Mouse (Mus musculus): ENCODE results near the gene Smchd1. TPM values are rescaled to one million over a fixed set of nuclear protein-coding genes. Genes with fewer than 3 reads are reported as not detected.
"Not testable (repeated sequence)": the region's sequence is repeated elsewhere in the genome, so short reads cannot be mapped to it uniquely, and the experiment has no call there.

Gene Smchd1
- polyA plus RNA-seq, 1 experiment from 2014 or later, result 64.3 TPM

- no peaks in the 10 kb centered on the region for H3K9me3 ChIP-seq (ENCODE audit: control insufficient read depth, low read length)
- no peaks in the 10 kb centered on the region for H3K4me1 ChIP-seq (replicated peaks; ENCODE audit: control insufficient read depth, insufficient read depth, low read length)
- H3K9ac ChIP-seq, result no peak overlapping the region
- DNase-seq (ENCODE audit: low spot score), result no peak
- no peak overlapping the region for H3K27ac ChIP-seq
- WGBS, result 89% methylated on average over 3 of the region's 3 CpGs
- H3K27me3 ChIP-seq (ENCODE audit: control insufficient read depth, insufficient read depth, low read length), result no peaks in the 10 kb centered on the region
- ATAC-seq (ENCODE audit: low FRiP score), result no peak
- peaks cover 31% of the 10 kb centered on the region for H3K36me3 ChIP-seq (replicated peaks; ENCODE audit: control insufficient read depth, insufficient read depth)
- H3K4me2 ChIP-seq (replicated peaks), result no peak overlapping the region
- no peak overlapping the region for H3K4me3 ChIP-seq (replicated peaks; ENCODE audit: low read length)
Observed at GRCm38 (mm10) chr17:71460312-71460711, 14.8 kb downstream of the Smchd1 start.

DNA sequence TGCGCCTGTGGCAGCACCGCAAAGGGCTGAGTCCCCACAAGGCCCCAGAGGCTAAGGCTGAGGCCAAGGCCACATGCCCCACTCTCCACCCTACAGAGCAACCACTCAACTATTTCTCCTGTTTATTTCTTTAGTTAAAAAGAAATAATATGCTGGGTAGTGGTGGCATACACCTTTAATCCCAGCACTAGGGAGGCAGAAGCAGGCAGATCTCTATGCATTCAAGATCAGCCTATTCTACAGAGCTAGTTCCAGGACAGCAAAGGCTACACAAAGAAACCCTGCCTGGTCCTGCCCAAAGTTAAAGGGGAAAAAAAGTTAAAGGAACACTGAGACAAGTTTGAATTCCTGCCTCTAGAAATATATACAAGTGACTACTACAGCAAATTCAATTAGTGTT lies 15.3 kb downstream of the Smchd1 start, which contains the start of gene Gm4707:
Gene Gm4707 (minus strand): TSS at position 101 of the 400 bp plus-strand sequence.
- Histone ChIP-seq H3K4me1 (replicated peaks; ENCODE audit: control insufficient read depth, insufficient read depth, low read length) (no peaks in the 10 kb centered on the region), H3K27ac (no peak within 1 kb of the TSS), H3K27me3 (ENCODE audit: control insufficient read depth, insufficient read depth, low read length) (no peaks in the 10 kb centered on the region), H3K36me3 (replicated peaks; ENCODE audit: control insufficient read depth, insufficient read depth) (peaks cover 36% of the 10 kb centered on the region), H3K4me3 (replicated peaks; ENCODE audit: low read length) (no peak within 1 kb of the TSS), H3K9me3 (ENCODE audit: control insufficient read depth, low read length) (no peaks in the 10 kb centered on the region), H3K9ac (no peak within 1 kb of the TSS), H3K4me2 (replicated peaks) (no peak within 1 kb of the TSS)
- 98% methylated on average over 2 of the region's 2 CpGs for WGBS
- DNase-seq (ENCODE audit: low spot score) (no peak), ATAC-seq (ENCODE audit: low FRiP score) (no peak)

DNA sequence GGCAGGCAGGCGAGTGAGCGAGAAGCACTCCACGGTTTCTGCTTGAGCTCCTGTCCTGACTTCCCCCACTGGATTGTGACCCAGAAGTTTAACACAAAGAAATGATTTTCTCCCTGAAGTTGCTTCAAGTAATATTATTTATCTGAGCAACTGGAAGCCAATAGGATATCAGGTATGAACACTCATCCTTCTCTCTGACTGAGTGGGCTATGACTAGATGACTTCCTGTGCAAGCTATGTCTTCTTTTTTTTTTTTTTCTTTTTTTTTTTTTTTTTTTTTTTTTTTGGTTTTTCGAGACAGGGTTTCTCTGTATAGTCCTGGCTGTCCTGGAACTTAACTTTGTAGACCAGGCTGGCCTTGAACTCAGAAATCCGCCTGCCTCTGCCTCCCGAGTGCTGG lies 17.8 kb downstream of the Smchd1 start:
- H3K4me2 ChIP-seq (replicated peaks); H3K4me1 ChIP-seq (replicated peaks; ENCODE audit: control insufficient read depth, insufficient read depth, low read length); H3K4me3 ChIP-seq (replicated peaks; ENCODE audit: low read length); ATAC-seq (ENCODE audit: low FRiP score); DNase-seq (ENCODE audit: low spot score); H3K27me3 ChIP-seq (ENCODE audit: control insufficient read depth, insufficient read depth, low read length); H3K9me3 ChIP-seq (ENCODE audit: control insufficient read depth, low read length); H3K9ac ChIP-seq; H3K27ac ChIP-seq: not testable (repeated sequence)
- peaks cover 43% of the 10 kb centered on the region for H3K36me3 ChIP-seq (replicated peaks; ENCODE audit: control insufficient read depth, insufficient read depth)
- WGBS, result 95% methylated on average over 6 of the region's 6 CpGs

DNA sequence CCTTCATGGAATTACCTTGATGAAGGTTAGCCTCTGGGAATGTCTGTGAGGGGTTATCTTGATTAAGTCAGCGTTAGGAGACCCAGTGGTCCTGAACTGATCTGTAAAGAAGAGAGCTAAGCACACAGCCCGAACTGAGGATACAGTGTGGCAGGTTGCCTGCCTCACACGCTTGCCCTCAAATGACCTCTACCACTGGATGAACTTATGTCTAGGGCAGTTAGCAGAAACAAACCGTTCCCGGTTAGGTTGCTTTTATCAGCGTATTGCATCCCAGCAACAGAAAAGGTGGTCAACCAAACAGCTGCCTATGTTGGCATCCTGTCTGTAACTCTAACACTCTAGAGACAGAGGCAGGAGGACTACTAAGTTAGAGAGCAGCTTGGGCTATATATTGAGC lies 30.0 kb downstream of the Smchd1 start:
- ATAC-seq (ENCODE audit: low FRiP score) (no peak), DNase-seq (ENCODE audit: low spot score) (no peak)
- no peak overlapping the region for H3K4me3 ChIP-seq (replicated peaks; ENCODE audit: low read length)
- H3K27me3 ChIP-seq (ENCODE audit: control insufficient read depth, insufficient read depth, low read length), result no peaks in the 10 kb centered on the region
- H3K4me1 ChIP-seq (replicated peaks; ENCODE audit: control insufficient read depth, insufficient read depth, low read length), result no peaks in the 10 kb centered on the region
- no peak overlapping the region for H3K27ac ChIP-seq
- WGBS, result 98% methylated on average over 6 of the region's 6 CpGs
- peaks cover 35% of the 10 kb centered on the region for H3K36me3 ChIP-seq (replicated peaks; ENCODE audit: control insufficient read depth, insufficient read depth)
- H3K9ac ChIP-seq, result no peak overlapping the region
- H3K4me2 ChIP-seq (replicated peaks), result no peak overlapping the region
- no peaks in the 10 kb centered on the region for H3K9me3 ChIP-seq (ENCODE audit: control insufficient read depth, low read length)

GRCm38 (mm10) chr17:71444718-71445117 lies 30.4 kb downstream of the Smchd1 start:
- Histone ChIP-seq H3K9me3 (ENCODE audit: control insufficient read depth, low read length) (no peaks in the 10 kb centered on the region), H3K36me3 (replicated peaks; ENCODE audit: control insufficient read depth, insufficient read depth) (peaks cover 35% of the 10 kb centered on the region), H3K27me3 (ENCODE audit: control insufficient read depth, insufficient read depth, low read length) (no peaks in the 10 kb centered on the region), H3K9ac (no peak overlapping the region), H3K4me1 (replicated peaks; ENCODE audit: control insufficient read depth, insufficient read depth, low read length) (no peaks in the 10 kb centered on the region), H3K4me2 (replicated peaks) (no peak overlapping the region), H3K4me3 (replicated peaks; ENCODE audit: low read length) (no peak overlapping the region), H3K27ac (no peak overlapping the region)
- DNase-seq (ENCODE audit: low spot score) (no peak), ATAC-seq (ENCODE audit: low FRiP score) (no peak)
- WGBS, result 86% methylated on average over 2 of the region's 2 CpGs

DNA sequence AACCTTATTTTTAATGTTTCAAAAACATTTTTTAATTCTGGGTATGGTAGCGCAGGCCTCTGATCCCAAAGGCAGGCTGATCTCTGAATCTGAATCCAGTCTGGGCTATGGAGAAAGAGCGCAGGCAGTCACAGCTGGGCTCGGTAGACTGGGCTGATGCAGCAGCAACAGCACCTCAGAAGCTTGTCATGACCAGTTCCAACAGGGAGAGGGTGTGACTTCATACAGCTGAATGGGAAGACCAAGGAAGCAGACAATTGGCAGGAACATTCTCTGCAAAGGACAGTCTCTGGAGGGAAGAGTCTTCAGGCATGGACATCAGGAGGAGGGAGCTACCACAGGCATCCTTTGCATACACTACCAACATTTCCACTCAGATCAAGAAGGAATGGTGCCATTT lies 31.0 kb downstream of the Smchd1 start:
- no peak overlapping the region for H3K27ac ChIP-seq
- H3K9ac ChIP-seq, result no peak overlapping the region
- H3K4me2 ChIP-seq (replicated peaks), result no peak overlapping the region
- no peak overlapping the region for H3K4me3 ChIP-seq (replicated peaks; ENCODE audit: low read length)
- ATAC-seq (ENCODE audit: low FRiP score) (no peak), DNase-seq (ENCODE audit: low spot score) (no peak)
- peaks cover 35% of the 10 kb centered on the region for H3K36me3 ChIP-seq (replicated peaks; ENCODE audit: control insufficient read depth, insufficient read depth)
- no peaks in the 10 kb centered on the region for H3K27me3 ChIP-seq (ENCODE audit: control insufficient read depth, insufficient read depth, low read length)
- no peaks in the 10 kb centered on the region for H3K9me3 ChIP-seq (ENCODE audit: control insufficient read depth, low read length)
- H3K4me1 ChIP-seq (replicated peaks; ENCODE audit: control insufficient read depth, insufficient read depth, low read length), result no peaks in the 10 kb centered on the region
- 94% methylated on average over 3 of the region's 3 CpGs for whole genome bisulfite sequencing

- no peak overlapping the region for H3K4me3 ChIP-seq (replicated peaks; ENCODE audit: low read length)
- H3K36me3 ChIP-seq (replicated peaks; ENCODE audit: control insufficient read depth, insufficient read depth), result peaks cover 35% of the 10 kb centered on the region
- no peak overlapping the region for H3K9ac ChIP-seq
- DNase-seq (ENCODE audit: low spot score) (no peak), ATAC-seq (ENCODE audit: low FRiP score) (no peak)
- no peaks in the 10 kb centered on the region for H3K27me3 ChIP-seq (ENCODE audit: control insufficient read depth, insufficient read depth, low read length)
- H3K27ac ChIP-seq, result no peak overlapping the region
- H3K4me2 ChIP-seq (replicated peaks), result no peak overlapping the region
- 89% methylated on average over 6 of the region's 6 CpGs for WGBS
- no peaks in the 10 kb centered on the region for H3K4me1 ChIP-seq (replicated peaks; ENCODE audit: control insufficient read depth, insufficient read depth, low read length)
- H3K9me3 ChIP-seq (ENCODE audit: control insufficient read depth, low read length), result no peaks in the 10 kb centered on the region
Observed at GRCm38 (mm10) chr17:71443273-71443672, 31.9 kb downstream of the Smchd1 start.

DNA sequence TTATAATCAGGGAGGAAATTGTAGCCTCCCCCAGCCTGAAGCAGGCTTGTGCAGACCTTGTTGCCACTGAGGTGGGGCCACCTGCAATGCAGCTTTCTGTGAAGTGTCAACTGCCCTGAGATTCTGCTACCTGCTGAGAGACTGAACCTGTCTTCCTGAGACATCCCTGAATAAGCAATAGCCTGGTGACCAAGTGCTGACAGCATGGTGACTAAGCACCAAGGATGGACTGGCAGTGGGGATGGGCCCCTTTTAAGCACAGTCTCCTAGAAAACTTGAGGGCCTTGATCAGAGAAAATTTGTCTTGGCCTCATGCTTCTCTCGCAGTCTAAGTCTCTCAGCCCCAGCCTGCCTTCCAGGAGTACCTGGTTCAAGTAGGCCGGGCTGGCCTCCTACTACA lies 52.6 kb downstream of the Smchd1 start:
- H3K4me1 ChIP-seq (replicated peaks; ENCODE audit: control insufficient read depth, insufficient read depth, low read length); H3K9ac ChIP-seq; H3K27ac ChIP-seq; H3K4me3 ChIP-seq (replicated peaks; ENCODE audit: low read length); ATAC-seq (ENCODE audit: low FRiP score); H3K4me2 ChIP-seq (replicated peaks); H3K27me3 ChIP-seq (ENCODE audit: control insufficient read depth, insufficient read depth, low read length); DNase-seq (ENCODE audit: low spot score): not testable (repeated sequence)
- peaks cover 49% of the 10 kb centered on the region for H3K36me3 ChIP-seq (replicated peaks; ENCODE audit: control insufficient read depth, insufficient read depth)
- peaks cover 16% of the 10 kb centered on the region for H3K9me3 ChIP-seq (ENCODE audit: control insufficient read depth, low read length)
- WGBS, result 95% methylated on average over 2 of the region's 2 CpGs

DNA sequence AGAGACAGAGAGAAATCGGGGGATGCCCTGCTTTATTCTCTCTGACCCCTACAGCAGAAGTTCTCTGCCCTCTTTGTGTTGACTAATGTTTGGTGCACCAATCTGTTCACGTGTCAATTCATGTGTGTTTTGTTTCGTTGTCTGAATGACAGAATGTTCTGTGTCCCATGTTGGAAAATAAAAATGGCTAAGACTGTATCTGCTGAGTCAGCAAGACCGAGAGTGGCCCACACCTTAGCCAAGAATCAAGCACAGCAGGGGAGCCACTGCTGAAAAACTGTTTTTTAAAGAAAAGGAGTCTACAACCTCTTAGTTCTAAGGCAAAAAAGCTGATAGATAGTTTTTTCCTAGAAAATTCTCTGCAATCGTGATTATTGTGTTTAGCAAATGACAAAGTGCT lies 55.7 kb downstream of the Smchd1 start:
- not testable (repeated sequence) for H3K4me2 ChIP-seq (replicated peaks); H3K27me3 ChIP-seq (ENCODE audit: control insufficient read depth, insufficient read depth, low read length); H3K27ac ChIP-seq; H3K4me3 ChIP-seq (replicated peaks; ENCODE audit: low read length); ATAC-seq (ENCODE audit: low FRiP score); H3K4me1 ChIP-seq (replicated peaks; ENCODE audit: control insufficient read depth, insufficient read depth, low read length); H3K9ac ChIP-seq; DNase-seq (ENCODE audit: low spot score)
- Histone ChIP-seq H3K36me3 (replicated peaks; ENCODE audit: control insufficient read depth, insufficient read depth) (peaks cover 47% of the 10 kb centered on the region), H3K9me3 (ENCODE audit: control insufficient read depth, low read length) (peaks cover 16% of the 10 kb centered on the region)
- WGBS, result 78% methylated on average over 5 of the region's 5 CpGs

- Histone ChIP-seq H3K9ac (no peak overlapping the region), H3K36me3 (replicated peaks; ENCODE audit: control insufficient read depth, insufficient read depth) (peaks cover 33% of the 10 kb centered on the region), H3K27ac (no peak overlapping the region), H3K4me1 (replicated peaks; ENCODE audit: control insufficient read depth, insufficient read depth, low read length) (no peaks in the 10 kb centered on the region), H3K9me3 (ENCODE audit: control insufficient read depth, low read length) (peaks cover 8% of the 10 kb centered on the region), H3K27me3 (ENCODE audit: control insufficient read depth, insufficient read depth, low read length) (no peaks in the 10 kb centered on the region), H3K4me2 (replicated peaks) (no peak overlapping the region), H3K4me3 (replicated peaks; ENCODE audit: low read length) (no peak overlapping the region)
- ATAC-seq (ENCODE audit: low FRiP score), result no peak
- WGBS, result 100% methylated on average over 1 of the region's 1 CpGs
- no peak for DNase-seq (ENCODE audit: low spot score)
Observed at GRCm38 (mm10) chr17:71417008-71417407, 58.1 kb downstream of the Smchd1 start.

Measured in hindbrain, embryonic 14.5 days (tissue).